Mouse (Mus musculus) heart, embryonic 14.5 days (tissue): ENCODE measurements around the gene Slc25a44. TPM values are rescaled to one million over a fixed set of nuclear protein-coding genes. Genes with fewer than 3 reads are reported as not detected.

Experiments used
- ATAC-seq: fragments of 200-750 bp; cut with Nextera tagmentation; 2 replicates; pipeline ENCODE4 v1.8.0; 2017; ENCODE audit warnings: low read depth, moderate TSS enrichment; ENCODE audit not compliant: insufficient number of reproducible peaks, insufficient read depth, low FRiP score
- H3K27ac ChIP-seq, 2 experiments: fragments of 200-500 bp in 1 of 2; fragments of 300-500 bp in 1 of 2; sonication (generic) in 1 of 2; replicated peaks in 1 of 2; 2 replicates each; pipeline ENCODE4 v1.5.1; 2012 to 2014; ENCODE audit warnings: low read depth in 2 of 2, low read length in 2 of 2, control low read depth in 1 of 2, mild to moderate bottlenecking in 1 of 2, mixed read lengths in 1 of 2; ENCODE audit not compliant: control insufficient read depth in 1 of 2, insufficient read depth in 1 of 2
- H3K27me3 ChIP-seq: fragments of 300-500 bp; sonication (generic); 2 replicates; pipeline ENCODE4 v1.6.1; 2014; ENCODE audit warnings: mild to moderate bottlenecking, low read length, control low read depth; ENCODE audit not compliant: control insufficient read depth, insufficient read depth
- H3K36me3 ChIP-seq: fragments of 300-500 bp; sonication (generic); 2 replicates; pipeline ENCODE4 v1.6.1; 2014; ENCODE audit warnings: mild to moderate bottlenecking, control low read depth, low read length, mixed read lengths; ENCODE audit not compliant: control insufficient read depth, insufficient read depth
- H3K4me1 ChIP-seq, 2 experiments: fragments of 200-500 bp in 1 of 2; fragments of 300-500 bp in 1 of 2; sonication (generic) in 1 of 2; 2 replicates each; pipeline ENCODE4 v1.6.1; 2012 to 2014; ENCODE audit warnings: low read length in 2 of 2, control low read depth in 1 of 2, mixed read lengths in 1 of 2; ENCODE audit not compliant: control insufficient read depth in 2 of 2, insufficient read depth in 2 of 2
- H3K4me2 ChIP-seq: fragments of 300-500 bp; sonication (generic); 2 replicates; pipeline ENCODE4 v1.6.1; 2014; ENCODE audit warnings: mild to moderate bottlenecking, low read length
- H3K4me3 ChIP-seq, 2 experiments: fragments of 200-500 bp in 1 of 2; fragments of 300-500 bp in 1 of 2; sonication (generic) in 1 of 2; 2 replicates each; pipeline ENCODE4 v1.5.1; 2012 to 2014; ENCODE audit warnings: low read length in 2 of 2, mild to moderate bottlenecking in 2 of 2, control low read depth in 1 of 2, low read depth in 1 of 2, moderate library complexity in 1 of 2; ENCODE audit not compliant: control insufficient read depth in 1 of 2, insufficient read depth in 1 of 2
- H3K9ac ChIP-seq: fragments of 300-500 bp; sonication (generic); 2 replicates; pipeline ENCODE4 v1.6.1; 2014; ENCODE audit warnings: mild to moderate bottlenecking, low read length
- H3K9me3 ChIP-seq: fragments of 300-500 bp; sonication (generic); 2 replicates; pipeline ENCODE4 v1.6.1; 2016; ENCODE audit warnings: low read length, control low read depth; ENCODE audit not compliant: control insufficient read depth
- WGBS: fragments of 180-500 bp; shearing (Covaris S2); extraction: QIAGEN DNeasy Blood & Tissue Kit; methylation state at CpG from one replicate; pipeline ENCODE4 v1.1.7; 2014; 5-methylcytosine and 5-hydroxymethylcytosine counted together
- polyA plus RNA-seq: library from polyadenylated mRNA; unstranded; fragments of >200 nt; fragmentation: Nextera tagmentation; extraction: Ambion mirVana; gene quantifications from 2 replicates; pipeline ENCODE4 v1.2.1, GENCODE M21; 2014

Slc25a44 gene
- polyA plus RNA-seq, 1 experiment from 2014 or later, result 12.3 TPM

- Histone ChIP-seq H3K9ac (no peak overlapping the region), H3K36me3 (no peaks in the 10 kb centered on the region), H3K4me1 (peaks cover 2 to 8% of the 10 kb centered on the region in 2 experiments; a peak in 2 of 4 replicates), H3K9me3 (no peaks in the 10 kb centered on the region), H3K27ac (no peak overlapping the region), H3K4me2 (no peak overlapping the region), H3K4me3 (no peak overlapping the region), H3K27me3 (peaks cover 19% of the 10 kb centered on the region)
- WGBS, result 84% methylated on average over 8 of the region's 8 CpGs
- no peak for ATAC-seq
Measured at GRCm38 (mm10) chr3:88448443-88448842, 23.5 kb upstream of the Slc25a44 start.

DNA sequence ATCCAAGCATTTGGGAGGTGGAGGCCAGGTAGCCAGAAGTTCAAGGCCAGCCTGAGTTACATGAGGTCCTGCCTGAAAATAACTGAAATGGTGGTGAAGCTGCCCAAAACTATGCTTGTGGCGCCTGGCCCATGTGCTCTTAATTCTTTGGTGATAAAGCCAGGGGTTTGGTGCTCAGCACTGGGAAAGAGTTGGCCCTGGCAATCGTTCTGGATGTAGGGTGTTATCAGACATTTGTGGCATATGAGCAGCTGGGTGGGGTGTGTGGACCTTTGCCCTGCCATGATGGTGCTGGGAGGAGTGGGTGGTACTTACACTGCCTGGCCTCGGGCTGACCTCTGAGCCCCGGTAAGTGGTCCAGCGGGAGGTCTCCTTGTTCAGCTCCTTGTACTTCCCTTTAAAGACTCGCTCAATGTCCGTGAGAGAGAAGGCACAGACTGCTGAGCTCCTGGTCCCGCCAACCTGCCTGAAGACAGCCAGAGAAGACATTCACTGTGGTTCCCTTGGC is 22.8 kb upstream of the Slc25a44 start:
- peaks cover 19% of the 10 kb centered on the region for H3K27me3 ChIP-seq
- ATAC-seq, result no peak
- no peak overlapping the region for H3K4me2 ChIP-seq
- H3K36me3 ChIP-seq, result no peaks in the 10 kb centered on the region
- H3K4me1 ChIP-seq, result peaks cover 2 to 8% of the 10 kb centered on the region in 2 experiments; a peak in 2 of 4 replicates
- H3K9ac ChIP-seq, result no peak overlapping the region
- no peak overlapping the region for H3K27ac ChIP-seq
- H3K4me3 ChIP-seq, result no peak overlapping the region
- WGBS, result 50% methylated on average over 8 of the region's 8 CpGs
- no peaks in the 10 kb centered on the region for H3K9me3 ChIP-seq

DNA sequence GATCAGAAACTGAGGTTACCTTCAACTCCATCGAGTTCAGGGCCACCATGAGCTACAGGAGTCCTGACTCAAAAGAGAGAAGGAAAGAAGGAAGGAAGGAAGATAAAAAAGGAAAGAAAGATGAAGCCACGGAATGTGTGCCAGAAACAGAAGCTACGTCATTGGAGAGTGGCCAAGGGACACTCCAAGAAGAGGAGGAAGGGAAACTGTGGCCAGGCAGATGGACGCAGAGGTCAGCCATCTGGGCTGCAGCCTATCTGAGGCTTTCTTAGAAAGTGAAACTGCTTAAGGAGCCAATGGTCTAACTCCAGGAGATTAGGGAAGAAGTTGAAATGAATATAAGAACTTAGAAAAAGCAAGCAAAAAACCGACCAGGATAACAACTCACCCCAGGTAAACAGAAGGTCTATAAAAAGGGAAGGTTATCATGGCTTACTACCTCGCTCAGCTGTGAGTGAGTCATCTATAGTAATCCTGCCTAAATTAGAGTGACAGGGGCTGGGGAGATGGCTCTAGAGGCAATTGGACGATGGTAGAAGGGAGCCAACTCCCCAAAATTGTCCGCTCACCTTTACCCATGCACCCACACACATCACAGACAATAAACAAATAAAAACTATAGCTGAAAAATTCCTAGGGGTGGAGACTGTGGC is 21.7 kb upstream of the Slc25a44 start:
- Histone ChIP-seq H3K36me3 (no peaks in the 10 kb centered on the region), H3K9ac (no peak overlapping the region), H3K4me3 (no peak overlapping the region), H3K27ac (no peak overlapping the region), H3K4me2 (no peak overlapping the region), H3K27me3 (peaks cover 19% of the 10 kb centered on the region), H3K4me1 (peaks cover 2 to 8% of the 10 kb centered on the region in 2 experiments; a peak in 2 of 4 replicates), H3K9me3 (no peaks in the 10 kb centered on the region)
- 51% methylated on average over 8 of the region's 8 CpGs for WGBS
- no peak for ATAC-seq

DNA sequence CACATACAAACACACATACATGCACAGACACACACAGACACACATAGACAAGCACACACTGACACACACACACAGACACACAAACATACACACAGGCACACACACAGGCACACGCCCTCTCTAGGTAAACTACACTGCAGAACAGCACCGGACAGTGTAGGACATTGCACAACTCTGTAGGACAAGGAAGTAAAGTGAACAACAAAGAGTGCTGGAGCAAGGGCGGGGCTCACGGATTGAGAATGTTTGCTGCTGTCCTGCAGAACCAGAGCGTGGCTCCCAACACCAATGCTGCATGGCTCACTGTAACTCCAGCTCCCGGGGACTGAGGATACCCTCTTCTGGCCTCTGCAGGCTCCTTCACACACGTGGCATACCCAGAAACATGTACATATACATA is 17.9 kb upstream of the Slc25a44 start:
- Histone ChIP-seq H3K9me3 (no peaks in the 10 kb centered on the region), H3K9ac (no peak overlapping the region), H3K27me3 (no peaks in the 10 kb centered on the region), H3K36me3 (no peaks in the 10 kb centered on the region), H3K4me2 (no peak overlapping the region), H3K4me3 (no peak overlapping the region), H3K4me1 (peaks cover 12 to 20% of the 10 kb centered on the region in 2 experiments), H3K27ac (no peak overlapping the region)
- 66% methylated on average over 7 of the region's 7 CpGs for WGBS
- no peak for ATAC-seq

DNA sequence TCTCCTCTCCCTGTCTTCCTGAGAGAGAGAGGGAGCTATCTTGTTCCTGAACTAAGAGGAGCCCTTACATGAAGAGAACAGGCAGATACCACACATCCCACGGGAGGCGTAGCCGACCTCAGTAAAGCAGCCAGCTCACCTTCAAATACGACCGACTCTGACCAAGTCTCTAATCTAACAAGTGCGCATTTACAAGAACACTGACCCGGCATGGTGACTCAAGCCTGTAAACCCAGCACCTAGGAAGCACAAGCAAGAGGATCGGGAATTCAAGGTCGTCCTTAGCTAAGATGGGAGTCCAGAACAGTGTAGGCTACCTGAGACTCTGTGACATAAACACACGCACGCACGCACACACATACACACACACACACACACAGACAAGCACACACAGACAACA is 17.5 kb upstream of the Slc25a44 start:
- 67% methylated on average over 12 of the region's 12 CpGs for WGBS
- peaks cover 15 to 24% of the 10 kb centered on the region in 2 experiments for H3K4me1 ChIP-seq
- H3K36me3 ChIP-seq, result no peaks in the 10 kb centered on the region
- no peaks in the 10 kb centered on the region for H3K9me3 ChIP-seq
- H3K4me2 ChIP-seq, result no peak overlapping the region
- no peak overlapping the region for H3K27ac ChIP-seq
- H3K27me3 ChIP-seq, result no peaks in the 10 kb centered on the region
- no peak overlapping the region for H3K9ac ChIP-seq
- ATAC-seq, result no peak
- no peak overlapping the region for H3K4me3 ChIP-seq

- WGBS, result 16% methylated on average over 27 of the region's 27 CpGs
- Histone ChIP-seq H3K9ac (peak overlapping the region; percentile 61), H3K4me1 (peaks cover 20 to 32% of the 10 kb centered on the region in 2 experiments), H3K27ac (no peak overlapping the region), H3K27me3 (no peaks in the 10 kb centered on the region), H3K4me2 (peak overlapping the region; percentile 60), H3K36me3 (no peaks in the 10 kb centered on the region), H3K4me3 (peak overlapping the region; percentile 31 to 34), H3K9me3 (no peaks in the 10 kb centered on the region)
- ATAC-seq, result no peak
Measured at GRCm38 (mm10) chr3:88440500-88441381, 15.8 kb upstream of the Slc25a44 start.

DNA sequence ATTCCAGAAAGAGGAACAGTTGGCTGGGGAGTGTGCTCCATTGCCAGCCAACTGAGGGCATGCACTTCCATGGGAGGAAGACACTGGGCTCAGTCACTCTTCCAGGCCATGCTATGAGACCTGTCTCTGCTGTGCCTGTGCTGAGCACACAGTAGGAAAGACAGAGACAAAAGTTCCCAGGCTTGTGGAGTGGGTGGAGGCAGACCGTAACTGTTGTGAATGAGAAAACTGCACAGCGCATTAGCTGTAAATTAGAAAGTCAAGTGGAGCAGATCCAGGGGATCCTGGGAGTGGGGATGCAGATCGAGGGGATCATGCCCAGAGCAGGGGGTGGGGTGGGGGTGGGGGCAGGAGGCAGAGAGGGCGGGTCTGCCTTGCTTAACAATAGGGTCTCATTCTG is 14.6 kb upstream of the Slc25a44 start:
- no peak overlapping the region for H3K27ac ChIP-seq
- no peaks in the 10 kb centered on the region for H3K36me3 ChIP-seq
- no peak for ATAC-seq
- no peak overlapping the region for H3K9ac ChIP-seq
- H3K4me2 ChIP-seq, result no peak overlapping the region
- WGBS, result 69% methylated on average over 4 of the region's 4 CpGs
- H3K4me1 ChIP-seq, result peaks cover 20 to 32% of the 10 kb centered on the region in 2 experiments
- no peaks in the 10 kb centered on the region for H3K27me3 ChIP-seq
- H3K9me3 ChIP-seq, result no peaks in the 10 kb centered on the region
- H3K4me3 ChIP-seq, result no peak overlapping the region
